Mouse (Mus musculus) frontal cortex, postnatal 14 days (tissue): ENCODE data around the gene Ccdc146.
"Not testable (repeated sequence)": the region's sequence is repeated elsewhere in the genome, so short reads cannot be mapped to it uniquely, and the experiment has no call there.

ENCODE experiments used
- DNase-seq, 2 experiments: peaks; one replicate each; pipeline ENCODE4 v3.0.0; 2022; ENCODE audit warnings: low spot score in 2 of 2

Ccdc146 gene

GRCm38 (mm10) chr5:21387340-21387739 is 37.1 kb downstream of the Ccdc146 start:
- no peak for DNase-seq

- no peak for DNase-seq
Observed at GRCm38 (mm10) chr5:21386432-21386831, 38.0 kb downstream of the Ccdc146 start.

GRCm38 (mm10) chr5:21384976-21385375 is 39.5 kb downstream of the Ccdc146 start:
- no peak for DNase-seq

DNA sequence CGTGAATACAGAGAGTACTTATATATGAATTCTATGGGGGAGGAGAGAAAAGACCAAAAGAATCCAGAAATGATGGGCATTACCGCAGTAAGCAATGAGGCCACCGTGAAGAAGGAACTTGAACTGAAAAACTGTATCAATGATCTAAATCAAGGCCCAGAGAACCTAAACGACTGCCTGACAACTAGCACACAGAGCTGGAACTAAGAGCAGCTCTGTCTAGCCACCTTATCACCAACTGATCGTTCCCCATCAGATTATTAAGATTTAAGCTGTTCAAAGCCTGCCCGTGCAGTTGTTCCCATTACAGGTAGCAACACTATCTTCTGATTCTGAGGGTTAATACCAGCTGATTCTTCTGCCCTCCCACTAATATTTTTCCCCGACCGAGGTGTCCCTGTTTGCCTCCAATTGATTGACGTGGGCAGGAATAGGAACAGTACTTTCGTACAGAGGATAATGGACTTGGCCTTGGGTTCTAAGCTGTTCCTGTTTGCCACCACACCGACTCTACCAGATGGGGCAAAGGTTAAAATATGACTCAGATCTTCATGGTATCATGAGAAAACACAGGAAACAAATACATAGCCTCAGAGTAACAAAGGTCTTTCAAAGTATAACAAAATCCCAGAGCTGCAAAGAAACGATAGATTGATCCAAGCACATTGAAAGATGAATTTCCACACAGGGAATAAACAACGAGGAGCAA is 40.1 kb downstream of the Ccdc146 start:
- DNase-seq = no peak

- DNase-seq = no peak
Observed at GRCm38 (mm10) chr5:21383392-21384251, 40.9 kb downstream of the Ccdc146 start.

DNA sequence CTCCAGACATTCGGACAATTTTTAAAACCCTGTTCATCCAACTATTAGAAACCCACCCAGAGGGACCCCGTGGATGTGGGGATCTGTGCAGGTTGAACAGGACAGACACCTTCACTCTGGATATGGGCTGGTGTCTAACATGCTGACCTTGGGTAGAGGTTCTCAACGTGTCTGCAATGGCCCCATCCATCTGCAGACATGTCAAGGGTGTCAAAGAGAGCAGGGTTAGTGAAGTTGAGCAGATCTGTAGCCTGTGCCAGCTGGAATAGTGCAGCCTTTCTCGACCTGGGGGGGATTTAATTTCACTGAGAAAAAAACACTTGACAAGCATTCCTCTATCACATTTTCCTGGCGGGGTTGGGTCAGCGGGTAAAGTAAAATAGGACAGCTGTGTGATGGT is 41.8 kb downstream of the Ccdc146 start:
- no peak for DNase-seq

- no peak for DNase-seq
Observed at GRCm38 (mm10) chr5:21381986-21382385, 42.5 kb downstream of the Ccdc146 start.

DNA sequence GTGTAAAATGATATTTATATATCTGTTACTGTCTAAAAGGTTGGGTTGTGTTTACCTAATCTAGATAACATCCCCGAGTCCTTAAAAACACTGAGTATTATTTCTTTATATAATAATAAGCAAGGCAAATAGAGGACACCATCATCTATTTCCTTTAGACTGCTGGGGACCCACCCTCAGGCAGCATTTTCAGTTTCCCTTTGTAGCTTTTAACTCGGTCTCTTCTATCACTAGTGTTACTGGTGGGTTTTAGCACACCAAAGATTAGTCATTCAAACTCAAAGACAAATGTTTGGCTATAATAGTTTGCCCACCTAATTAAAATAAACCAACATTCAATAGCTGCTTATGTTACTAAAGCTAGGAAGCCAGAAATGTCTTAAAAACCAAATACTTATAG is 46.1 kb downstream of the Ccdc146 start:
- no peak for DNase-seq

DNA sequence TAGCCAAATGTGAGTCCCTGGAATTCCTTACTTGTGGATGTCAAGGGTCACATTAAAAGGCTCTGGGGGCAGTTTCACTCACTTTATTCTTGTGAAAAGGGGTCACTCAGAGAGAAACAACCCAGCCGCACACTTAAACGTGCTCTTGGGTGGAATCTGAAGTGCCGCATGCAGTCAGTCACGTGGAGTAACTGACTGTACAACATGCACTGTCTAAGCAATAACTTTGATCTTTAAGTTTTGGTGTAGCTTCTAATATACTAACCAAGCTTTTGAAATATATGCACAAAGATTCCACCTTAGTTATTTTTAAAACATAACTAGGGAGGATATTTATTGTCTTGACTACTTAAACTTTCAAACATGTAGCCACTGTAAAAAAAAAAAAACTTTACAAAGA is 47.5 kb downstream of the Ccdc146 start:
- no peak for DNase-seq

DNA sequence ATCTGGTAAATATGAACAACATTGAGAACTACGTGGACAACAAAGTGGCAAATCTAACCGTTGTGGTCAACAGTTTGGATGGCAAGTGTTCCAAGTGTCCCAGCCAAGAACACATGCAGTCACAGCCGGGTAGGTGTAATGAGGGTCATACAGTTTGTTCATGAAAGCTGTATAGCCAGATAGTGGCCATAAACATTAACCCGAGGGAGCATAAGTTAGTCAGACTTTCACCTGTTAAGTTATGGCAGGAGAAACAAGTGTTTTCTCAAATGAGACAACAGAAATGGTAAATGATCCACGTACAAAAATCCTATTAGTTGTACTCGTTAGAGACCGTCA is 51.3 kb downstream of the Ccdc146 start:
- no peak for DNase-seq

GRCm38 (mm10) chr5:21372493-21373179 is 51.8 kb downstream of the Ccdc146 start, which contains the start of gene Fgl2:
Gene Fgl2 (plus strand): TSS chr5:21372642.
- peak; percentile 15 to 18 for DNase-seq

- DNase-seq = no peak
Observed at GRCm38 (mm10) chr5:21371920-21372319, 52.6 kb downstream of the Ccdc146 start.

GRCm38 (mm10) chr5:21370218-21370947 is 54.1 kb downstream of the Ccdc146 start:
- no peak for DNase-seq

- no peak for DNase-seq
Observed at GRCm38 (mm10) chr5:21367514-21367913, 57.0 kb downstream of the Ccdc146 start.

- DNase-seq = no peak
Observed at GRCm38 (mm10) chr5:21366338-21367053, 58.0 kb downstream of the Ccdc146 start.

DNA sequence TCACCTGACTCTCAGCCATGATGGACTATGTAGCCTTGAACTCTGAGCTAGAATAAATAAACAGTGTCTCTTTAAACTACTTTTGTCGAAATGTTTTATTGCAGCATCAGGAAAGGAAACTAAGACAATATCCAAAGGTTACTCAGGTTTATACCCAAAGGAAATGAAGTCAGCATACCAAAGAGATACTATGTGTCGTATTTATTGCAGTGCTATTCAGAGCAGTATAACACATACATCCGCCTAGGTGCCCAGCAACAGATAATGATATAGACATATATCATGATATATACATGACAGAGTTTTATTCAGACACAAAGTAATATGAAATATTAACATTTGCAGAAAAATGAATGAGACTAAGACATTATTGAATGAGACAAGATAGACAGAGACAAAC is 61.1 kb downstream of the Ccdc146 start:
- no peak for DNase-seq

DNA sequence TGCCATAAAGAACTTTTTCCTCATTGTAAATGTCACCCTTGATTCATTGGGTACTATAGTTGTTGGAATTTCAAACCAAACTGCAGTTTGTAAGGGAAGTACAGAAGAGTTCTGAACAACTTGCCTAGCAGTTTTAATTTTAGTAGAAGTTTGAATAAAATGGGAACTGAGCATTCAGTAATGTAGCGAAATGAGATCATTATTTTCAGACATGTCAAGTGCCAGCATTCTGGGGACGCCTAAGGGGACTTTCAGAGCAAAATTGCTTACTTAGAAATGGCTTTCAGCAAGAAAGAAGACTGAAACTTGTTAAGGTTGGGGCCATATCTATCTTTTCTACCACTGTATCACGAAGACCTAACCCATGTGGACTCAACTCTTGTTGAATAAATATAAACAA is 65.8 kb downstream of the Ccdc146 start:
- DNase-seq = no peak

DNA sequence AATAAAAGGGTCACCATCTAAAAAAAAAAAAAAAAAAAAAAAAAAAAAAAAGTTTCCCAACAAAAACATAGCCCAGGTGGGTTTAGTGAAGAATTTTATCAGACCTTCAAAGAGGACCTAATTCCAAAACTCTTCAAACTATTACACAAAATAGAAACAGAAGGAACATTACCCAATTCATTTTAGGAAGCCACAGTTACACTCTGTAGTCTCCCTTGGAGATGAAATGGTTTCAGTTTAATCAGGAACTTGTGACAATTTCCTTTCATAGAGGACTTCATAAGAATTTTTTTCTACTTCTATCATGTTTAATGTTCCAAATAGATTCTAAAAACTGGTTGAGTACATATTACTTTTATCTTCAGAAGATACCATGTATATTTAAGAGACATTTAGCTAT is 72.8 kb downstream of the Ccdc146 start:
- DNase-seq = no peak

GRCm38 (mm10) chr5:21348366-21348765 is 76.1 kb downstream of the Ccdc146 start:
- DNase-seq = no peak

GRCm38 (mm10) chr5:21342265-21342664 is 82.2 kb downstream of the Ccdc146 start:
- DNase-seq = not testable (repeated sequence)

DNA sequence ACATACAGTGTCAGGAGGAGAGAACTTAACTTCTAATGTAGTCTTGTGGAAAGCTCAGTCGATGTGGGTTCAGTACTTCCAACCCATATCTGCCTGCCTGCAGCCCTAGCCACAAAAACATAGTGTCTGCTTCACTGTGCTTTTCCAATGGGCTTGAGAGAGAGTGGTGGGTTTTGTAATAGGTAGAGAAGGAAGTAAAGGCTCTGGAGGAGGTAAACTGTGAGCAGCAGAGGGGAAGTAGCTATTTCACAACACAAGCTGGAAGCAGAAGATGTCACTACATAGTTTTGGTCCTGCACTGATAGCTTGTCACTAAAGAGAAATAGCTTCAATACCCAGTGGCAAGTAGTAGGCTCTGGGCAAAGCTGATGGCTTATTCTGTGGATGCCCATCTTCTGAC is 92.4 kb downstream of the Ccdc146 start:
- DNase-seq = no peak
